Mouse (Mus musculus) embryonic fibroblast, embryonic 13.5 days (primary cell): ENCODE measurements around the gene Pdss2.

Experiments used
- CTCF ChIP-seq: IDR thresholded peaks from 2 replicates; pipeline ENCODE4 v1.5.1; 2011; ENCODE audit warnings: mild to moderate bottlenecking, control low read depth, low read length, moderate library complexity, borderline replicate concordance; ENCODE audit not compliant: insufficient read depth
- POLR2A ChIP-seq: IDR thresholded peaks from 2 replicates; pipeline ENCODE4 v1.6.1; 2011; ENCODE audit warnings: low read depth, mild to moderate bottlenecking, control low read depth, low read length, moderate library complexity

GRCm38 (mm10) chr10:43507051-43507450, 285.8 kb downstream of the Pdss2 start:
- no peak for TF ChIP-seq CTCF
- TF ChIP-seq POLR2A = no peak
